Mouse (Mus musculus) urinary bladder, adult 2 months (tissue): ENCODE data around the gene Fam222b. TPM values are rescaled to one million over a fixed set of nuclear protein-coding genes. Genes with fewer than 3 reads are reported as not detected.

Source experiments
- polyA plus RNA-seq: library from polyadenylated mRNA; depleted of rRNA; stranded (reverse); fragments of >200 nt; gene quantifications from 2 replicates; pipeline ENCODE4 v1.2.3, GENCODE M21; 2012; rRNA removed

Fam222b gene
- polyA plus RNA-seq, 1 experiment: 6.1 TPM

Other genes with a start within 250 kb of the Fam222b start
- 0.37 and 0.66 TPM in 2 replicates for gene Pipox, start 200.6 kb upstream of the Fam222b start, polyA plus RNA-seq
- gene Sez6, start 163.9 kb upstream of the Fam222b start, polyA plus RNA-seq: 0.09 and 0.21 TPM in 2 replicates
- 36.4 and 53.7 TPM in 2 replicates for gene Phf12, start 111.9 kb upstream of the Fam222b start, polyA plus RNA-seq
- gene Dhrs13, start 62.4 kb upstream of the Fam222b start, polyA plus RNA-seq: 2.2 and 2.5 TPM in 2 replicates
- 108 and 126 TPM in 2 replicates for gene Flot2, start 56.7 kb upstream of the Fam222b start, polyA plus RNA-seq
- 23.0 and 28.0 TPM in 2 replicates for gene Eral1, start 14.3 kb upstream of the Fam222b start, polyA plus RNA-seq
- gene Traf4, start 70.9 kb downstream of the Fam222b start, polyA plus RNA-seq: 20.4 and 26.1 TPM in 2 replicates
- gene Nek8, start 82.0 kb downstream of the Fam222b start, polyA plus RNA-seq: 14.4 and 19.7 TPM in 2 replicates
- gene Tlcd1, start 82.1 kb downstream of the Fam222b start, polyA plus RNA-seq: 24.1 and 33.5 TPM in 2 replicates
- gene Rpl23a, start 88.9 kb downstream of the Fam222b start, polyA plus RNA-seq: 2,424 and 3,048 TPM in 2 replicates
- gene Rab34, start 93.8 kb downstream of the Fam222b start, polyA plus RNA-seq: 66.7 and 79.2 TPM in 2 replicates
- gene Proca1, start 98.7 kb downstream of the Fam222b start, polyA plus RNA-seq: 3.0 and 3.4 TPM in 2 replicates
- gene Sdf2, start 151.1 kb downstream of the Fam222b start, polyA plus RNA-seq: 111 and 138 TPM in 2 replicates
- 14.5 and 28.6 TPM in 2 replicates for gene Supt6, start 151.3 kb downstream of the Fam222b start, polyA plus RNA-seq
- gene 2610507B11Rik, start 167.1 kb downstream of the Fam222b start, polyA plus RNA-seq: 94.2 and 96.9 TPM in 2 replicates
- 0.28 and 0.55 TPM in 2 replicates for gene BC030499, start 196.2 kb downstream of the Fam222b start, polyA plus RNA-seq
- 1.4 and 1.7 TPM in 2 replicates for gene Spag5, start 206.9 kb downstream of the Fam222b start, polyA plus RNA-seq
- 3.3 and 4.1 TPM in 2 replicates for gene Aldoc, start 228.3 kb downstream of the Fam222b start, polyA plus RNA-seq
- gene Pigs, start 233.8 kb downstream of the Fam222b start, polyA plus RNA-seq: 44.2 and 44.9 TPM in 2 replicates
- gene Unc119, start 248.8 kb downstream of the Fam222b start, polyA plus RNA-seq: 91.5 and 94.3 TPM in 2 replicates